Mouse (Mus musculus) erythroid progenitor cell, adult 5-6 weeks (primary cell): ENCODE measurements around the gene Cpt1b. TPM values are rescaled to one million over a fixed set of nuclear protein-coding genes. Genes with fewer than 3 reads are reported as not detected.

ENCODE experiments used
- ATAC-seq: replicated peaks from 2 replicates; pipeline ENCODE4 v1.8.0; 2016; ENCODE audit warnings: moderate number of reproducible peaks, mild to moderate bottlenecking, moderate TSS enrichment, inconsistent platforms; ENCODE audit not compliant: poor library complexity, low FRiP score, severe bottlenecking
- total RNA-seq, 2 experiments: library from RNA; stranded (forward) in 1 of 2; stranded (reverse) in 1 of 2; fragments of 150-400 nt in 1 of 2; fragments of 186-747, 209-891 nt in 1 of 2; gene quantifications; 2 replicates each; pipeline versions ENCODE4 v1.2.3 to v1.2.4; 2015 to 2017; ENCODE audit warnings: low replicate concordance in 2 of 2

Gene Cpt1b
- total RNA-seq (2015; ENCODE audit: low replicate concordance) (6.1 TPM in 1 of 2 replicates, not detected in the other), total RNA-seq (2017; ENCODE audit: low replicate concordance) (3.1 TPM in 1 of 2 replicates, not detected in the other)

- ATAC-seq, result no peak
Measured at GRCm38 (mm10) chr15:89425711-89426121, at the start of gene Cpt1b. TSS of gene Cpt1b (minus strand) at chr15:89425863.

GRCm38 (mm10) chr15:89475293-89475600, 49.6 kb upstream of the Cpt1b start:
- ATAC-seq, result no peak

- no peak for ATAC-seq
Measured at GRCm38 (mm10) chr15:89474596-89475292, 49.1 kb upstream of the Cpt1b start.

GRCm38 (mm10) chr15:89473921-89474320, 48.3 kb upstream of the Cpt1b start:
- no peak for ATAC-seq

GRCm38 (mm10) chr15:89473370-89473769, 47.7 kb upstream of the Cpt1b start:
- no peak for ATAC-seq

- no peak for ATAC-seq
Measured at GRCm38 (mm10) chr15:89471476-89471875, 45.8 kb upstream of the Cpt1b start.

- no peak for ATAC-seq
Measured at GRCm38 (mm10) chr15:89468577-89468976, 42.9 kb upstream of the Cpt1b start.

GRCm38 (mm10) chr15:89465052-89465451, 39.4 kb upstream of the Cpt1b start:
- no peak for ATAC-seq

GRCm38 (mm10) chr15:89463334-89464235, 37.9 kb upstream of the Cpt1b start:
- ATAC-seq, result no peak

- no peak for ATAC-seq
Measured at GRCm38 (mm10) chr15:89462176-89462575, 36.5 kb upstream of the Cpt1b start.

GRCm38 (mm10) chr15:89461321-89461720, 35.7 kb upstream of the Cpt1b start:
- ATAC-seq, result no peak

GRCm38 (mm10) chr15:89460298-89460697, 34.6 kb upstream of the Cpt1b start:
- ATAC-seq, result no peak

GRCm38 (mm10) chr15:89459821-89460220, 34.2 kb upstream of the Cpt1b start:
- no peak for ATAC-seq

GRCm38 (mm10) chr15:89458942-89459341, 33.3 kb upstream of the Cpt1b start:
- no peak for ATAC-seq

GRCm38 (mm10) chr15:89455642-89456041, 30.0 kb upstream of the Cpt1b start:
- no peak for ATAC-seq

GRCm38 (mm10) chr15:89454857-89455256, 29.2 kb upstream of the Cpt1b start:
- no peak for ATAC-seq

- no peak for ATAC-seq
Measured at GRCm38 (mm10) chr15:89453865-89454478, 28.3 kb upstream of the Cpt1b start, which contains the start of gene Mapk8ip2. TSS of gene Mapk8ip2 (plus strand) at chr15:89453913.

GRCm38 (mm10) chr15:89452906-89453864, 27.5 kb upstream of the Cpt1b start:
- no peak for ATAC-seq

- no peak for ATAC-seq
Measured at GRCm38 (mm10) chr15:89442486-89443070, 16.9 kb upstream of the Cpt1b start.
